Mouse (Mus musculus): ENCODE results near the gene Ndufa11.

Gene Ndufa11

GRCm38 (mm10) chr17:56715914-56716654 is 1.5 kb upstream of the Ndufa11 start:
- DNase-seq (ENCODE audit: low spot score in 2 of 2) = no peak

GRCm38 (mm10) chr17:56716655-56717362 is 758 bp upstream of the Ndufa11 start:
- peak; percentile 95 to 99 for DNase-seq (ENCODE audit: low spot score in 2 of 2)

- no peak for DNase-seq (ENCODE audit: low spot score in 2 of 2)
Observed at GRCm38 (mm10) chr17:56722441-56722840, 4.9 kb downstream of the Ndufa11 start.

- DNase-seq (ENCODE audit: low spot score in 2 of 2) = no peak
Observed at GRCm38 (mm10) chr17:56723419-56724161, 6.0 kb downstream of the Ndufa11 start.

- no peak for DNase-seq (ENCODE audit: low spot score in 2 of 2)
Observed at GRCm38 (mm10) chr17:56727029-56727649, 9.6 kb downstream of the Ndufa11 start.

GRCm38 (mm10) chr17:56727659-56728058 is 10.1 kb downstream of the Ndufa11 start:
- DNase-seq (ENCODE audit: low spot score in 2 of 2) = no peak

GRCm38 (mm10) chr17:56728117-56728516 is 10.6 kb downstream of the Ndufa11 start:
- DNase-seq (ENCODE audit: low spot score in 2 of 2) = no peak

- DNase-seq (ENCODE audit: low spot score in 2 of 2) = no peak
Observed at GRCm38 (mm10) chr17:56729151-56729550, 11.6 kb downstream of the Ndufa11 start.

- DNase-seq (ENCODE audit: low spot score in 2 of 2) = no peak
Observed at GRCm38 (mm10) chr17:56729656-56730055, 12.1 kb downstream of the Ndufa11 start.

GRCm38 (mm10) chr17:56736534-56736933 is 19.0 kb downstream of the Ndufa11 start:
- no peak for DNase-seq (ENCODE audit: low spot score in 2 of 2)

- DNase-seq (ENCODE audit: low spot score in 2 of 2) = no peak
Observed at GRCm38 (mm10) chr17:56738221-56738620, 20.7 kb downstream of the Ndufa11 start.

- no peak for DNase-seq (ENCODE audit: low spot score in 2 of 2)
Observed at GRCm38 (mm10) chr17:56740118-56740787, 22.7 kb downstream of the Ndufa11 start.

GRCm38 (mm10) chr17:56740788-56741160 is 23.2 kb downstream of the Ndufa11 start:
- no peak for DNase-seq (ENCODE audit: low spot score in 2 of 2)

- DNase-seq (ENCODE audit: low spot score in 2 of 2) = no peak
Observed at GRCm38 (mm10) chr17:56744173-56744572, 26.6 kb downstream of the Ndufa11 start.

- DNase-seq (ENCODE audit: low spot score in 2 of 2) = peak in 1 of 2 experiments; percentile 10
Observed at GRCm38 (mm10) chr17:56751404-56752072, 34.0 kb downstream of the Ndufa11 start.

GRCm38 (mm10) chr17:56753452-56753851 is 35.9 kb downstream of the Ndufa11 start:
- no peak for DNase-seq (ENCODE audit: low spot score in 2 of 2)

- DNase-seq (ENCODE audit: low spot score in 2 of 2) = no peak
Observed at GRCm38 (mm10) chr17:56754271-56755185, 37.0 kb downstream of the Ndufa11 start.

- DNase-seq (ENCODE audit: low spot score in 2 of 2) = peak in 1 of 2 experiments; percentile 10
Observed at GRCm38 (mm10) chr17:56756703-56757399, 39.3 kb downstream of the Ndufa11 start.
